Comparison of ENCODE assay signal across 27 mouse cellular contexts in genomic region chr3:99811276-99811675, GRCm38 (mm10).
DNase-seq lines count a peak whose midpoint lies in the region; ATAC-seq and TF ChIP-seq lines count a peak whose summit lies in the region.
"Had no signal": no experiment of that assay in that cellular context is flagged by ENCODE, and none has a peak within 500 bp of the region (broad histone marks: within the 10 kb centered on the region; RNA-seq: fewer than 3 reads in every experiment).

No protein-coding gene starts in this region.

- no peak for TF ChIP-seq CTCF in gastrocnemius, adult 2 months (IDR thresholded peaks at IDR 0.05)
- TF ChIP-seq CTCF in lung, embryonic 14.5 days (IDR thresholded peaks at IDR 0.05; ENCODE audit: low read depth): peak; percentile 9; the same call in 1 of the 2 replicates

- H3K27me3 ChIP-seq in lung, embryonic 14.5 days (ENCODE audit: insufficient read depth, low read length): no peaks in the 10 kb centered on the region
- H3K27me3 ChIP-seq: forebrain, embryonic 13.5 days; liver, embryonic 15.5 days; lung, embryonic 15.5 days; neural tube, embryonic 12.5 days had no signal

- no peak overlapping the region for H3K9ac ChIP-seq in lung, embryonic 14.5 days
- H3K9ac ChIP-seq: forebrain, embryonic 13.5 days; liver, embryonic 15.5 days; lung, embryonic 15.5 days; neural tube, embryonic 12.5 days had no signal

- H3K4me3 ChIP-seq in gastrocnemius, adult 2 months: no peak overlapping the region
- H3K4me3 ChIP-seq in lung, embryonic 14.5 days (ENCODE audit: low read depth, low read length): no peak overlapping the region
- H3K4me3 ChIP-seq: forebrain, embryonic 13.5 days; heart, embryonic 10.5 days; liver, embryonic 15.5 days; lung, embryonic 15.5 days; neural tube, embryonic 12.5 days had no signal

- no peaks in the 10 kb centered on the region for H3K9me3 ChIP-seq in lung, embryonic 14.5 days (ENCODE audit: low read depth, low read length)
- H3K9me3 ChIP-seq: forebrain, embryonic 13.5 days; heart, embryonic 10.5 days; liver, embryonic 15.5 days; lung, embryonic 15.5 days; neural tube, embryonic 12.5 days had no signal

- intact Hi-C loops in gastrocnemius, adult 2 months (cut with DNase I): no loop called here
- intact Hi-C loops in heart, postnatal 36 days (cut with DNase I): no loop called here

- no peak overlapping the region for H3K4me2 ChIP-seq in lung, embryonic 14.5 days
- H3K4me2 ChIP-seq: forebrain, embryonic 13.5 days; liver, embryonic 15.5 days; lung, embryonic 15.5 days; midbrain, embryonic 11.5 days; neural tube, embryonic 12.5 days had no signal

- H3K4me1 ChIP-seq in lung, embryonic 14.5 days (ENCODE audit: insufficient read depth): no peaks in the 10 kb centered on the region
- H3K4me1 ChIP-seq: forebrain, embryonic 13.5 days; liver, embryonic 15.5 days; lung, embryonic 15.5 days; neural tube, embryonic 12.5 days had no signal

- WGBS in lung, embryonic 14.5 days: 81% methylated on average over 3 of the region's 3 CpGs

- DNase-seq in gastrocnemius, adult 2 months: peak; percentile 31
- no peak for DNase-seq in gastrocnemius, postnatal 4 days (ENCODE audit: low spot score in 2 of 2)
- DNase-seq in heart, adult 8-10 months (ENCODE audit: low spot score): peak; percentile 31
- DNase-seq in heart, postnatal 36 days: no peak
- no peak for DNase-seq in lung, embryonic 14.5 days
- no peak for DNase-seq in lung, postnatal 14 days
- peak; percentile 42 for DNase-seq in skeletal muscle tissue, adult 2 months (ENCODE audit: low read depth, low spot score)
- no peak for DNase-seq in adrenal gland, adult (ENCODE audit: inconsistent age in 2 of 2, low spot score in 1 of 2)
- DNase-seq: adrenal gland, adult 2 months; adrenal gland, postnatal 36 days; cerebellum, adult 11 months; cerebellum, adult 9-10 months; cerebellum, postnatal 36 days; left cerebral cortex, postnatal 4 days; lung, postnatal 36 days; right cerebral cortex, adult 18-20 months; thymus, adult 18-20 months; thymus, postnatal 25 days had no signal

- H3K27ac ChIP-seq in gastrocnemius, adult 2 months: peak overlapping the region; percentile 70
- H3K27ac ChIP-seq in lung, embryonic 14.5 days (ENCODE audit: low read depth): no peak overlapping the region
- H3K27ac ChIP-seq: forebrain, embryonic 13.5 days; heart, embryonic 10.5 days; liver, embryonic 15.5 days; lung, embryonic 15.5 days; neural tube, embryonic 12.5 days; stomach, postnatal 0 days had no signal

- no peaks in the 10 kb centered on the region for H3K36me3 ChIP-seq in lung, embryonic 14.5 days (ENCODE audit: insufficient read depth)
- H3K36me3 ChIP-seq: heart, embryonic 10.5 days; liver, embryonic 15.5 days; lung, embryonic 15.5 days; neural tube, embryonic 12.5 days had no signal

- no peak for ATAC-seq in lung, embryonic 14.5 days (ENCODE audit: insufficient read depth)
- ATAC-seq: forebrain, embryonic 13.5 days; hindbrain, embryonic 16.5 days; midbrain, embryonic 16.5 days had no signal

Comparison
In these comparisons a context has a peak if more than half of its experiments do, and no peak if none do; other contexts are left out.
1. DNase-seq: peak in gastrocnemius, adult 2 months (single experiment), heart, adult 8-10 months (single experiment) and skeletal muscle tissue, adult 2 months (single experiment); none in gastrocnemius, postnatal 4 days (0 of 2), heart, postnatal 36 days (0 of 2), lung, embryonic 14.5 days (single experiment), lung, postnatal 14 days (single experiment) and adrenal gland, adult (0 of 2).